Mouse (Mus musculus) forebrain, postnatal 0 days (tissue): ENCODE measurements around the gene Ggt7. TPM values are rescaled to one million over a fixed set of nuclear protein-coding genes. Genes with fewer than 3 reads are reported as not detected.

ENCODE experiments used
- ATAC-seq: fragments of 200-750 bp; cut with Nextera tagmentation; 2 replicates; pipeline ENCODE4 v1.8.0; 2017; ENCODE audit warnings: mild to moderate bottlenecking, moderate library complexity
- DNase-seq: peaks from one replicate; pipeline ENCODE4 v3.0.0-alpha.2; 2015
- H3K27ac ChIP-seq: fragments of 300-500 bp; sonication (generic); 2 replicates; pipeline ENCODE4 v1.5.1; 2014; ENCODE audit warnings: low read depth, mild to moderate bottlenecking, antibody characterized with exemption, low read length, moderate library complexity, mixed read lengths
- H3K27me3 ChIP-seq: fragments of 300-500 bp; sonication (generic); 2 replicates; pipeline ENCODE4 v1.6.1; 2014; ENCODE audit warnings: mild to moderate bottlenecking, low read length, mixed read lengths; ENCODE audit not compliant: insufficient read depth
- H3K36me3 ChIP-seq: fragments of 300-500 bp; sonication (generic); 2 replicates; pipeline ENCODE4 v1.6.1; 2014; ENCODE audit warnings: mild to moderate bottlenecking, moderate library complexity; ENCODE audit not compliant: insufficient read depth
- H3K4me1 ChIP-seq: fragments of 300-500 bp; sonication (generic); 2 replicates; pipeline ENCODE4 v1.6.1; 2014; ENCODE audit warnings: antibody characterized with exemption; ENCODE audit not compliant: insufficient read depth
- H3K4me2 ChIP-seq: fragments of 300-500 bp; sonication (generic); 2 replicates; pipeline ENCODE4 v1.6.1; 2014; ENCODE audit warnings: low read depth, mild to moderate bottlenecking, moderate library complexity
- H3K4me3 ChIP-seq: fragments of 300-500 bp; sonication (generic); 2 replicates; pipeline ENCODE4 v1.5.1; 2014; ENCODE audit warnings: low read depth, low read length, mixed read lengths
- H3K9ac ChIP-seq: fragments of 300-500 bp; sonication (generic); 2 replicates; pipeline ENCODE4 v1.6.1; 2014; ENCODE audit warnings: mild to moderate bottlenecking
- H3K9me3 ChIP-seq: fragments of 300-500 bp; sonication (generic); 2 replicates; pipeline ENCODE4 v1.6.1; 2016; ENCODE audit warnings: low read length
- CTCF ChIP-seq: sonication (generic); IDR thresholded peaks from 2 replicates; pipeline ENCODE4 v1.5.1; 2016; ENCODE audit warnings: antibody characterized with exemption, control low read depth, low read depth
- WGBS: fragments of 180-500 bp; shearing (Covaris S2); extraction: QIAGEN DNeasy Blood & Tissue Kit; methylation state at CpG from one replicate; pipeline ENCODE4 v1.1.7; 2014; 5-methylcytosine and 5-hydroxymethylcytosine counted together
- polyA plus RNA-seq: library from polyadenylated mRNA; unstranded; fragments of >200 nt; fragmentation: Nextera tagmentation; extraction: Ambion mirVana; gene quantifications from 2 replicates; pipeline ENCODE4 v1.2.1, GENCODE M21; 2015
- total RNA-seq: library from RNA; depleted of rRNA; stranded (reverse); fragments of >200 nt; gene quantifications from 2 replicates; pipeline ENCODE4 v1.2.3, GENCODE M21; 2014

Gene Ggt7
- total and polyA plus RNA-seq, 2 experiments from 2014 or later = 85.3 to 137 TPM

DNA sequence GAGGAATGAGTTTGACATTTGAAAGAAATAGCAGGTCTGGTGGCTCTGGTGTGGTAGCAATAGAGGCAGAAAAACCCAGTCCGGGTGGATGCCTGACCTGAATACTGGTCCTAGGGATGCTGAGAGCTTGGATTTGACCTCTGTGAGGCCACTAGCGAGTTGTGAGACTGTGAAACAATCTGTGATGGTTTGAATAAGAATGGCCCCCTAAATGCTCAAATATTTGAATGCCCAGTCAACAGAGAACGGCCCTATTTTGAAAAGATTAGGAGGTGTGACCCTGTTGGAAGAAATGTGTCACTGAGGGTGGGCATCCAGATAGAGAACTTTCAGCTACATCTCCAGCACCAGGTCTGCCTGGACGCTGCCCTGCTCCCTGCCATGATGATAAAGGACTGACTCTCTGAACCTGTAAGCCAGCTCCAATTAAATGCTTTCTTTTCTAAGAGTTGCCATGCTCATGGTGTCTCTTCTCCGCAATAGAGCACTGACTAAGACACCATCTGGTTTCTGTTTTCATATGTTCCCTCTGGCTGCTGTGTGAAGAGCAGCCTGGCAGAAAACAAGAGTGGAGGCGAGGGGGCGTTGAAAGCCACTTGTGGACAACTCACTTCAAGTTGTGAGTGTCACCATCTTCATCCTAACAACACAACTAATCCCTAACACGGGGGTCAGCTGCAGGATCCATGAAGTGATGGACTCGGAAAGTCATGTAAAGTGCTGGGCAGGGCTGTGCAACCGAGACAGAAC, 10.1 kb downstream of the Ggt7 start:
- peaks cover 26% of the 10 kb centered on the region; the same call in 1 of the 2 replicates for H3K36me3 ChIP-seq
- no peaks in the 10 kb centered on the region for H3K27me3 ChIP-seq
- 0 out of 2 replicates have a peak, but pooled peaks cover 13% of the 10 kb centered on the region for H3K4me1 ChIP-seq
- ATAC-seq = no peak
- no peak overlapping the region for H3K27ac ChIP-seq
- no peak for DNase-seq
- no peak overlapping the region for H3K9ac ChIP-seq
- no peak overlapping the region for H3K4me3 ChIP-seq
- H3K4me2 ChIP-seq = no peak overlapping the region
- no peaks in the 10 kb centered on the region for H3K9me3 ChIP-seq
- TF ChIP-seq CTCF = no peak
- WGBS = 62% methylated on average over 10 of the region's 10 CpGs

DNA sequence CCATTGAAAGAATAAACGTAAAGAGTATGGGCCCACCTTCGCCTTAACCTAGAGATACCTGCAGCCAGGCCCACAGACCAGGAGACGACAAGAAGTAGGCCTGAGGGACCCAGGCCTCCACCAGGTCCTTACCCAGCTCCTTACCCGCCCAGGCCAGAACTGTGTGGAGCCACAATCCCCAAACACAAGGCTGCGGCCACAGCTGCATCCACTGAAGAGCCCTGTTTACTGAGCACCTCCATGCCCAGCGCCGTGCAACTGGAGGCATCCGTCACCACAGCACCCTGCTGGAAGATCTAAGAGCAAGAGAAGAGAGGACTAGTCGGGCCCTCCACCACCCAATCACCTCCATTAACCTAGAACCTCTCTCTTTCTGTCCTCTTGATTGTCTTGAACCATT, 12.2 kb downstream of the Ggt7 start:
- Histone ChIP-seq H3K9me3 (no peaks in the 10 kb centered on the region), H3K27ac (no peak overlapping the region)

DNA sequence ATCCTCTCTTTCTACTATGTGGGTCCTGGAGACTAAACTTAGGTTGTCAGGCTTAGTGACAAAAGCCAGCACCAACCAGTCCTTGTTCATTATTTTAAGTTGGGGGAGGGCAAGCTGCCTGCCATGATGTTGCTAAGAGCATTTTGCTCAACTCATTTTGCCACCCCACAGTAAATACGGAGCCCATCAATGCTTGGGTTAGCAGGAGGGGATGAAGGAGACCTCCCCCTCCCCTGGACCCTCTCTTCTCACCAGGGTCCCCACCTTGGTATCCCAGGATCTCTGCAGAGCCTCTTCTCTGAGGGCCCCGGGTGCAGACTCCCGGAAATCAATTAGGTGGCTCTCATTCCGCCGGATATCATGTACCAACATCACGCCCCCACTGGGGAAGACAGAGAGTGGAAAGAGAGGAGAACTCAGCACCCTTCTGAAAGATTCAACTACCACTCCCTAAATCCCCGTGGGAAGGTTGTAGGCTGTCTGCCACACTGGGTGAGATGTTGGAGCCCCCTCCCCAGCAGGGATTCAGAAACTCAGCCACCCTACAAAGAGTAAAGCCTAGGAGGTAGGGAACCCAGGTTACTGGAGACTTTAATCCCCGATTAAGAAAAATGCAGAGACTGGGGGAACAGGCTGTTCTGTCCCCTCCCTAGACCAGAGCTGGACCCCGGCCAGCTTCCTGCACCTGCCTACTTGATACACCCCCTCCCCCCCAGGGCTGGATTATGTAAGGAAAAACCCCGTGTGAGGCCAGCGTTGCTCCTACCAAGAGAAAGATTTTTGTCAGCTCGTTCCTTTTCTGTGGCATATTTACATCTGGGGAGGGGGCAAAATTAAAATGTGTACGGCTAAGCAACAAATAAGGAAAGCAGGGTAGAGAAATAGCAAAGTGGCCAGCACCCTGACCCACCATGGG, 13.3 kb downstream of the Ggt7 start:
- Histone ChIP-seq H3K9me3 (no peaks in the 10 kb centered on the region), H3K4me3 (no peak overlapping the region), H3K36me3 (peaks cover 49% of the 10 kb centered on the region), H3K27me3 (no peaks in the 10 kb centered on the region), H3K4me1 (0 out of 2 replicates have a peak, but pooled peaks cover 7% of the 10 kb centered on the region), H3K9ac (no peak overlapping the region), H3K27ac (no peak overlapping the region), H3K4me2 (no peak overlapping the region)
- DNase-seq (no peak), ATAC-seq (no peak)
- WGBS = 44% methylated on average over 13 of the region's 13 CpGs
- no peak for TF ChIP-seq CTCF

More for the DNA sequence above, 12.2 kb downstream of the Ggt7 start:
- 94% methylated on average over 9 of the region's 9 CpGs for WGBS
- Histone ChIP-seq H3K9ac (no peak overlapping the region), H3K4me1 (0 out of 2 replicates have a peak, but pooled peaks cover 7% of the 10 kb centered on the region), H3K4me3 (no peak overlapping the region), H3K27me3 (no peaks in the 10 kb centered on the region), H3K36me3 (peaks cover 38% of the 10 kb centered on the region), H3K4me2 (no peak overlapping the region)
- TF ChIP-seq CTCF = no peak
- no peak for ATAC-seq
- DNase-seq = no peak

DNA sequence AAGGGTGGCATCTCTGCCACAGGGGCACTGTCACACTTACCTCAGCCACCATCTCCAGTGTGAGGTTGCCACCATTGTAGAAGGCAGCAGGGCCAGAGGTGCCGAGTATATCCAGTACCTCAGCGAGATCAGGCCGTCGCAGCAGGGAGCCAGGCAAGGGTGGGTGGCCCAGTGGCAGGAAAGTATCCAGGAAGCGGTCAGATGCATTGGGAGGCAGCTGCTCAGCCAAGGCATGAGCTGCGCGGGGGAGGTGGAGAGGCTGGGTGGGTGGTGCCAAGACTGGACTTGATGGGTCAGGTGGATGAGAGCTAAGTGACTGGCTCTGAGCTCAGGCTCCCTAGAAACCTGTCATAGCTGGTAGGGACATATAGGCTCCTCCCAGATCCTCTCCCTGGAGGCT, 15.4 kb downstream of the Ggt7 start:
- Histone ChIP-seq H3K27ac (no peak overlapping the region), H3K9ac (no peak overlapping the region), H3K4me1 (0 out of 2 replicates have a peak, but pooled peaks cover 2% of the 10 kb centered on the region), H3K4me2 (no peak overlapping the region), H3K9me3 (no peaks in the 10 kb centered on the region), H3K27me3 (no peaks in the 10 kb centered on the region), H3K36me3 (peaks cover 65% of the 10 kb centered on the region), H3K4me3 (no peak overlapping the region)
- DNase-seq = no peak
- no peak for ATAC-seq
- WGBS = 94% methylated on average over 7 of the region's 7 CpGs
- TF ChIP-seq CTCF = no peak

DNA sequence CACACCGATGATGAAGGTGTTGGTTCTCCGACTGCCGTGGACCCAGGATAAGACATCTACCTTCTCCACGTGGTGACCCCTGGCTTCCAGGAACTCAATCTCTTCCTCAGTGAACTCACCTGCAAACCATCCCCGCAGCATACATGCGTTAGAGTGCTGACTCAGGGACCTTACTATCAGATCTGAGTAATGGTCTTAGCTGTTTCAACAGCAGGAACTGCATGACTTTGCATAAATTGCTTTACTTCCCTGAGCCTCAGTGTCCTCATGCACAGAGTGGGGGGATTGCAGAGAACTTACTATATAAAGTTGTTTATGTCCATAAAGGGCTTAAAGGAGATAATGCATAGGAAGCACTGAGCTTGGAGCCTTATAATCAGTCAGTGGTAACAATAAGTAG, 27.0 kb downstream of the Ggt7 start:
- H3K9ac ChIP-seq = no peak overlapping the region
- H3K27me3 ChIP-seq = no peaks in the 10 kb centered on the region
- TF ChIP-seq CTCF = no peak
- no peak overlapping the region for H3K27ac ChIP-seq
- no peak for DNase-seq
- no peak overlapping the region for H3K4me3 ChIP-seq
- no peaks in the 10 kb centered on the region for H3K9me3 ChIP-seq
- peaks cover 43% of the 10 kb centered on the region for H3K36me3 ChIP-seq
- H3K4me2 ChIP-seq = no peak overlapping the region
- WGBS = 97% methylated on average over 6 of the region's 6 CpGs
- H3K4me1 ChIP-seq = no peaks in the 10 kb centered on the region
- ATAC-seq = no peak

DNA sequence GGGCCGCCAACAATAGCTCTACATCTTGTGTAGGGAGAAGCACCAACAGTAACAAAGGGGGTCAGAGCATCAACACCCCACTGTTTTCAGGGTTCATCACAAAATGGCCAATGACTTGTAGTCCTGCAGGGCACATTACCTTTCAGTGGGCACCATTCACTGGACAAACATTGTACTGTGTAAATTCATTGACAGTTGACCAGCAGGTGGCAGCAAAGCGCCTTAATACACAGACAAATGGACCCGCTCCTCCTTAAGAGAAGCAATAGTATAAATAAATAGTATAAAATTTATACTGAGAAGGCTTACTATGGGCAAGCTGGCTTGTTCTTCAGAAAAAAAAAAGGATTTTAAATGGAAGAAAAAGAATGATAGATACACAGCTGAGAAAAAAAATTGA, 36.0 kb downstream of the Ggt7 start:
- Histone ChIP-seq H3K36me3 (no peaks in the 10 kb centered on the region), H3K4me3 (no peak overlapping the region), H3K27me3 (no peaks in the 10 kb centered on the region), H3K27ac (no peak overlapping the region), H3K9ac (no peak overlapping the region), H3K9me3 (no peaks in the 10 kb centered on the region), H3K4me1 (no peaks in the 10 kb centered on the region), H3K4me2 (no peak overlapping the region)
- peak; percentile 61 for TF ChIP-seq CTCF
- no peak for ATAC-seq
- DNase-seq = peak; percentile 65
- 44% methylated on average over 3 of the region's 3 CpGs for WGBS
